In genomic region chr9:106073956-106074355, GRCm38 (mm10) we compare ENCODE assay signal across 22 mouse cellular contexts. TPM values are rescaled to one million over a fixed set of nuclear protein-coding genes. Genes with fewer than 3 reads are reported as not detected.
DNase-seq lines count a peak whose midpoint lies in the region; ATAC-seq and TF ChIP-seq lines count a peak whose summit lies in the region.
"Had no signal": no experiment of that assay in that cellular context is flagged by ENCODE, and none has a peak within 500 bp of the region (broad histone marks: within the 10 kb centered on the region; RNA-seq: fewer than 3 reads in every experiment).

No protein-coding gene starts in this region.

- no peak for TF ChIP-seq CTCF in thymus, adult 2 months (IDR thresholded peaks at IDR 0.05; ENCODE audit: borderline replicate concordance, control insufficient read depth, extremely low read depth, insufficient read depth, low read length, poor library complexity)

- no peak overlapping the region for H3K4me3 ChIP-seq in thymus, adult 2 months (ENCODE audit: control insufficient read depth, insufficient read depth, low read length)
- H3K4me3 ChIP-seq: embryonic facial prominence, embryonic 12.5 days; forebrain, embryonic 15.5 days; heart, embryonic 10.5 days; hindbrain, embryonic 13.5 days had no signal

- peak; percentile 51 for DNase-seq in cerebellum, adult 11-12 months
- DNase-seq in cerebellum, postnatal 4 days (ENCODE audit: low spot score in 2 of 2): no peak
- DNase-seq in brain, adult 2 months (ENCODE audit: low read depth, low spot score): peak; percentile 89
- DNase-seq in cerebellum, adult 9-10 months: peak; percentile 65
- DNase-seq in cerebellum, postnatal 25 days: peak; percentile 59 to 76
- DNase-seq in thymus, adult 2 months: no peak
- no peak for DNase-seq in heart, adult 8-10 months (ENCODE audit: low spot score)
- DNase-seq: adrenal gland, adult 2 months; adrenal gland, postnatal 25 days; gastrocnemius, postnatal 36 days; heart, adult 11 months; heart, postnatal 10 days; heart, postnatal 4 days; kidney, adult 11 months had no signal

- no peaks in the 10 kb centered on the region for H3K27me3 ChIP-seq in thymus, adult 2 months (ENCODE audit: control insufficient read depth, insufficient read depth, low read length)
- H3K27me3 ChIP-seq: embryonic facial prominence, embryonic 12.5 days; forebrain, embryonic 15.5 days; hindbrain, embryonic 13.5 days had no signal

- H3K36me3 ChIP-seq in thymus, adult 2 months (ENCODE audit: control insufficient read depth, insufficient read depth, low read length): no peaks in the 10 kb centered on the region
- H3K36me3 ChIP-seq: embryonic facial prominence, embryonic 12.5 days; forebrain, embryonic 15.5 days; heart, embryonic 10.5 days; hindbrain, embryonic 13.5 days had no signal

- H3K27ac ChIP-seq in thymus, adult 2 months (ENCODE audit: control insufficient read depth, insufficient read depth, low read length): no peak overlapping the region
- H3K27ac ChIP-seq: embryonic facial prominence, embryonic 12.5 days; forebrain, embryonic 15.5 days; heart, embryonic 10.5 days; hindbrain, embryonic 13.5 days; hindbrain, postnatal 0 days had no signal

- no peaks in the 10 kb centered on the region for H3K4me1 ChIP-seq in thymus, adult 2 months (replicated peaks; ENCODE audit: control insufficient read depth, insufficient read depth, low read length)
- H3K4me1 ChIP-seq: embryonic facial prominence, embryonic 12.5 days; forebrain, embryonic 15.5 days; heart, embryonic 10.5 days; hindbrain, embryonic 13.5 days had no signal

- 78% methylated on average over 4 of the region's 4 CpGs for WGBS in thymus, adult 2 months

- no peak for TF ChIP-seq POLR2A in thymus, adult 2 months (IDR thresholded peaks at IDR 0.05; ENCODE audit: control insufficient read depth, extremely low read depth, insufficient read depth, low read length, poor library complexity)

- ATAC-seq in megakaryocyte-erythroid progenitor cell, adult 5-6 weeks (replicated peaks; ENCODE audit: low FRiP score, low TSS enrichment, poor library complexity, severe bottlenecking): no peak
- ATAC-seq: forebrain, embryonic 15.5 days; hindbrain, postnatal 0 days had no signal

RNA-seq across cellular contexts. Expression of gene Col6a4, which starts 22.6 kb away (rescaled TPM):
- polyA plus RNA-seq in thymus, adult 2 months (2012; rRNA removed): 2.4 and 3.2 TPM in 2 replicates
- not detected for total RNA-seq in heart, adult 8-10 months (2022)
- total RNA-seq in megakaryocyte-erythroid progenitor cell, adult 5-6 weeks (2014; fragmentation: Nextera tagmentation): not detected in 2 replicates
- not detected in 2 replicates for total RNA-seq in megakaryocyte-erythroid progenitor cell, adult 5-6 weeks (2017)
- total RNA-seq: gastrocnemius, adult 8-10 months; gastrocnemius, postnatal 36 days had no signal
- polyA plus RNA-seq: heart, embryonic 14.5 days had no signal

Comparison
In these comparisons a context has a peak if more than half of its experiments do, and no peak if none do; other contexts are left out.
1. DNase-seq: peak in cerebellum, adult 11-12 months (single experiment), brain, adult 2 months (single experiment), cerebellum, adult 9-10 months (single experiment) and cerebellum, postnatal 25 days (2 of 2); none in cerebellum, postnatal 4 days (0 of 2), thymus, adult 2 months (single experiment) and heart, adult 8-10 months (single experiment).